21 mouse cellular contexts compared by ENCODE assay signal in genomic region chr5:139302101-139302500, GRCm38 (mm10). TPM values are rescaled to one million over a fixed set of nuclear protein-coding genes. Genes with fewer than 3 reads are reported as not detected.
"Had no signal": no experiment of that assay in that cellular context is flagged by ENCODE, and none has a peak within 500 bp of the region (broad histone marks: within the 10 kb centered on the region; RNA-seq: fewer than 3 reads in every experiment).

No protein-coding gene starts in this region.

- H3K4me3 ChIP-seq: limb, embryonic 15.5 days; liver, embryonic 12.5 days; midbrain, embryonic 10.5 days; midbrain, embryonic 15.5 days; neural tube, embryonic 12.5 days had no signal

- DNase-seq: kidney, adult 11 months; kidney, postnatal 14 days; lung, embryonic 14.5 days; lung, postnatal 10 days; lung, postnatal 4 days; retina, postnatal 1 day; right cerebral cortex, postnatal 25 days; thymus, postnatal 4 days had no signal

- H3K4me2 ChIP-seq: limb, embryonic 15.5 days; liver, embryonic 12.5 days; lung, embryonic 14.5 days; midbrain, embryonic 15.5 days; neural tube, embryonic 12.5 days had no signal

- H3K27me3 ChIP-seq: limb, embryonic 15.5 days; liver, embryonic 12.5 days; midbrain, embryonic 15.5 days; neural tube, embryonic 12.5 days had no signal

- H3K4me1 ChIP-seq: limb, embryonic 15.5 days; midbrain, embryonic 10.5 days; midbrain, embryonic 15.5 days; neural tube, embryonic 12.5 days had no signal

- H3K9ac ChIP-seq: limb, embryonic 15.5 days; liver, embryonic 12.5 days; lung, embryonic 14.5 days; midbrain, embryonic 15.5 days; neural tube, embryonic 12.5 days had no signal

- ATAC-seq: liver, embryonic 12.5 days; midbrain, embryonic 15.5 days had no signal

- H3K36me3 ChIP-seq: limb, embryonic 15.5 days; liver, embryonic 12.5 days; midbrain, embryonic 10.5 days; midbrain, embryonic 15.5 days; neural tube, embryonic 12.5 days had no signal

- H3K9me3 ChIP-seq: limb, embryonic 15.5 days; liver, embryonic 12.5 days; midbrain, embryonic 10.5 days; midbrain, embryonic 15.5 days; neural tube, embryonic 12.5 days had no signal

- H3K27ac ChIP-seq: limb, embryonic 15.5 days; liver, embryonic 12.5 days; midbrain, embryonic 10.5 days; midbrain, embryonic 15.5 days; neural tube, embryonic 12.5 days had no signal

RNA-seq across cellular contexts. Expression of gene Cyp2w1, which starts 50.3 kb away (rescaled TPM):
- total RNA-seq: left cerebral cortex, adult 8-10 months; left cerebral cortex, postnatal 25 days; megakaryocyte, adult 5-6 weeks; monocyte, adult 5-6 weeks; neutrophil, adult 5-6 weeks had no signal
- polyA plus RNA-seq: kidney, embryonic 14.5 days; limb, embryonic 11.5 days; liver, embryonic 12.5 days; lung, embryonic 14.5 days; midbrain, embryonic 10.5 days; neural tube, embryonic 12.5 days; thymus, postnatal 0 days had no signal
